Mouse (Mus musculus) MEL (cell line): ENCODE data around the gene Chrng.

Experiments used
- JUND ChIP-seq: IDR thresholded peaks from 2 replicates; pipeline ENCODE4 v1.6.1; 2011; ENCODE audit warnings: low read depth, mild to moderate bottlenecking, improper control_type of control experiment, low read length
- MYC ChIP-seq: IDR thresholded peaks from 2 replicates; pipeline ENCODE4 v1.6.1; 2011; ENCODE audit warnings: low read depth, mild to moderate bottlenecking, low read length, improper control_type of control experiment, moderate library complexity
- POLR2A ChIP-seq, 2 experiments: IDR thresholded peaks; 2 replicates each; pipeline ENCODE4 v1.6.1; 2011 to 2012; ENCODE audit warnings: low read length in 2 of 2, mild to moderate bottlenecking in 2 of 2, control low read depth in 1 of 2, improper control_type of control experiment in 1 of 2, low read depth in 1 of 2, moderate library complexity in 1 of 2; ENCODE audit not compliant: control insufficient read depth in 1 of 2, insufficient read depth in 1 of 2, poor library complexity in 1 of 2
- POLR2AphosphoS5 ChIP-seq: IDR thresholded peaks from 2 replicates; pipeline ENCODE4 v1.6.1; 2012; ENCODE audit warnings: low read depth, borderline replicate concordance, mild to moderate bottlenecking, inconsistent platforms, low read length, moderate library complexity, mixed read lengths
- TAL1 ChIP-seq: IDR thresholded peaks from 2 replicates; pipeline ENCODE4 v1.6.1; 2012; ENCODE audit warnings: mild to moderate bottlenecking, inconsistent platforms, low read length, moderate library complexity, mixed read lengths
- TCF12 ChIP-seq: IDR thresholded peaks from 2 replicates; pipeline ENCODE4 v1.6.1; 2014; ENCODE audit warnings: low read depth, mild to moderate bottlenecking, inconsistent platforms, low read length, improper control_type of control experiment, moderate library complexity
- USF1 ChIP-seq: IDR thresholded peaks from 2 replicates; pipeline ENCODE4 v1.6.1; 2014; ENCODE audit warnings: low read depth, mild to moderate bottlenecking, inconsistent platforms, low read length, improper control_type of control experiment, moderate library complexity
- ZMIZ1 ChIP-seq: IDR thresholded peaks from 2 replicates; pipeline ENCODE4 v1.6.1; 2012; ENCODE audit warnings: low read depth, mild to moderate bottlenecking, inconsistent platforms, low read length, improper control_type of control experiment, moderate library complexity

DNA sequence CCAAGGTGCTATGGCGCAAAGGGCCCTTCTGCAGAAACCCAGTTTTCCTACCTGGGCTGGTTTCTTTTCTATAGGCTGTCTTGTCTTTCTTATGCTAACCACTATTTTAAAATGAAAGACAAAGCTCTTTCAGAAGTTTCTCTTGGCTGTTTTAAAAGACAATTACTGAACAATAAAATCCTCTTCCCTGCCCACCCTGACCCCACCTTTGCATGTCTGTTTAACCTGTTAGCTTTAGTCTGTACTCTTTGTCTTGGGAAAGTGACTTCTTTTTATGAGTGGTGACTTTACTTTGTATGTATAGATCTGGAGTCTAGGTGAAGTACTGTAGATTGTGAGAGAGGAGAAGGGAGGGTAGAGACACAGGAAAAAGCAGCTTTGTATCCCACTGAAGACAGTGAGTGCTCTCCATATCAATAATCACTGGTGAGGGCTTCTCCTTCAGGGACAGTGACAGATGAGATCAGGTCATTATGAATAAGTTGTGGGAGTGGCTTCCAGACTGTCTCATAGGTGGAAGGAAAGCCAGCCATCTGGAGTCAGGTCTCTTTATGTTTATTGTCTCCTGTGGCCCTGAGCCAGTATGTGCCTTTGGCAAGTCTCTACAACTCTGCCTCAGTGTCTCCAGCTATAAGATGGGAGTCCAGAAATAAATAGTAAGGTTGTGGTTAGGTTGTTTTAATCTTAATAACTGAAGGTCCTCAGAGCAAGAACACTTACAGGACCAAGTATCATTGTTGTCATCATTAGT is 22.1 kb downstream of the Chrng start:
- no peak for TF ChIP-seq POLR2A (IDR thresholded peaks at IDR 0.05; ENCODE audit: control insufficient read depth in 1 of 2, insufficient read depth in 1 of 2, low read depth in 1 of 2, low read length in 2 of 2, poor library complexity in 1 of 2)
- no peak for TF ChIP-seq USF1
- no peak for TF ChIP-seq POLR2AphosphoS5
- no peak for TF ChIP-seq TCF12
- TF ChIP-seq TAL1, result no peak
- no peak for TF ChIP-seq ZMIZ1
- TF ChIP-seq MYC, result no peak
- TF ChIP-seq JUND, result no peak
